Mouse (Mus musculus) neural tube, embryonic 11.5 days (tissue): Measurements from ENCODE around the gene Arhgef3. TPM values are rescaled to one million over a fixed set of nuclear protein-coding genes. Genes with fewer than 3 reads are reported as not detected.

Experiments used
- ATAC-seq: fragments of 200-750 bp; cut with Nextera tagmentation; 2 replicates; pipeline ENCODE4 v1.8.0; 2017; ENCODE audit warnings: moderate number of reproducible peaks, mild to moderate bottlenecking, moderate TSS enrichment, moderate library complexity; ENCODE audit not compliant: insufficient read depth, low FRiP score, low TSS enrichment
- DNase-seq: peaks from one replicate; pipeline ENCODE4 v3.0.0-alpha.2; 2015; ENCODE audit warnings: low spot score
- H3K27ac ChIP-seq: fragments of 300-500 bp; sonication (generic); 2 replicates; pipeline ENCODE4 v1.5.1; 2014; ENCODE audit warnings: low read depth, mild to moderate bottlenecking, low read length
- H3K27me3 ChIP-seq: fragments of 300-500 bp; sonication (generic); 2 replicates; pipeline ENCODE4 v1.6.1; 2014; ENCODE audit warnings: mild to moderate bottlenecking, low read length, mixed read lengths; ENCODE audit not compliant: control insufficient read depth, insufficient read depth
- H3K36me3 ChIP-seq: fragments of 300-500 bp; sonication (generic); 2 replicates; pipeline ENCODE4 v1.6.1; 2014; ENCODE audit warnings: mild to moderate bottlenecking, low read length, moderate library complexity, mixed read lengths; ENCODE audit not compliant: control insufficient read depth, insufficient read depth
- H3K4me1 ChIP-seq: fragments of 300-500 bp; sonication (generic); 2 replicates; pipeline ENCODE4 v1.6.1; 2014; ENCODE audit warnings: low read length, mixed read lengths; ENCODE audit not compliant: control insufficient read depth, insufficient read depth
- H3K4me2 ChIP-seq: fragments of 300-500 bp; sonication (generic); 2 replicates; pipeline ENCODE4 v1.6.1; 2014; ENCODE audit warnings: low read depth, mild to moderate bottlenecking, moderate library complexity
- H3K4me3 ChIP-seq: fragments of 300-500 bp; sonication (generic); 2 replicates; pipeline ENCODE4 v1.5.1; 2014; ENCODE audit warnings: low read depth, low read length
- H3K9ac ChIP-seq: fragments of 300-500 bp; sonication (generic); 2 replicates; pipeline ENCODE4 v1.6.1; 2014; ENCODE audit warnings: mild to moderate bottlenecking, low read length
- H3K9me3 ChIP-seq: fragments of 300-500 bp; sonication (generic); 2 replicates; pipeline ENCODE4 v1.6.1; 2016; ENCODE audit warnings: low read length; ENCODE audit not compliant: control insufficient read depth
- WGBS: fragments of 180-500 bp; shearing (Covaris S2); extraction: QIAGEN DNeasy Blood & Tissue Kit; methylation state at CpG from one replicate; pipeline ENCODE4 v1.1.7; 2014; 5-methylcytosine and 5-hydroxymethylcytosine counted together
- polyA plus RNA-seq: library from polyadenylated mRNA; unstranded; fragments of >200 nt; fragmentation: Nextera tagmentation; extraction: Ambion mirVana; gene quantifications from 2 replicates; pipeline ENCODE4 v1.2.1, GENCODE M21; 2014

The Arhgef3 gene
- polyA plus RNA-seq, 1 experiment from 2014 or later = 5.1 TPM

GRCm38 (mm10) chr14:27164639-27165038, 49.9 kb downstream of the Arhgef3 start:
- Histone ChIP-seq H3K27ac (no peak overlapping the region), H3K27me3 (no peaks in the 10 kb centered on the region), H3K36me3 (no peaks in the 10 kb centered on the region), H3K4me3 (no peak overlapping the region), H3K4me2 (no peak overlapping the region), H3K9me3 (no peaks in the 10 kb centered on the region), H3K9ac (no peak overlapping the region), H3K4me1 (no peaks in the 10 kb centered on the region)
- WGBS = 89% methylated on average over 6 of the region's 6 CpGs
- no peak for ATAC-seq
- no peak for DNase-seq

DNA sequence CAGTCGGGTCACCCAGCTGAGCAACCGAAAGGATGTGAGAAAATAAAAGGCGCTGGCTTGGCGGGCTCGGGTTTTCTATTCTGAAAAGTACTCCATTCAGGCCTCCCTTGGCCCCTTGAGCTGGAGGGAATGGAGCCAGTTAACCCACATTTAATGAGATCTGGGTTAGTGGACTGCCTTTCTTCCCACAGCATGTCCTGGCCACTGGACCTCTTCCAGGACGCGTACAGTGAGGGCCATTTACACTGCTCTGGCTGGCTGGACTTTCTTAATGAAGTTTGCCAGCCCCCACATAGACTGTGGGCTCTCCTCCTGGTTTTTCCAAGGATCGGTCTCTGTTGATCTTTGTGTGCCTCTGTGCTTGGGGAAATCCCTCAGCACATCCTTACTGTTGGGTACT, 52.1 kb downstream of the Arhgef3 start:
- Histone ChIP-seq H3K27ac (no peak overlapping the region), H3K9me3 (no peaks in the 10 kb centered on the region), H3K9ac (no peak overlapping the region), H3K4me2 (no peak overlapping the region), H3K4me1 (no peaks in the 10 kb centered on the region), H3K4me3 (no peak overlapping the region), H3K36me3 (no peaks in the 10 kb centered on the region), H3K27me3 (no peaks in the 10 kb centered on the region)
- DNase-seq (no peak), ATAC-seq (no peak)
- 76% methylated on average over 8 of the region's 8 CpGs for WGBS

GRCm38 (mm10) chr14:27167177-27167576, 52.5 kb downstream of the Arhgef3 start:
- no peak overlapping the region for H3K27ac ChIP-seq
- H3K27me3 ChIP-seq = no peaks in the 10 kb centered on the region
- no peaks in the 10 kb centered on the region for H3K4me1 ChIP-seq
- no peaks in the 10 kb centered on the region for H3K9me3 ChIP-seq
- ATAC-seq (no peak), DNase-seq (no peak)
- 77% methylated on average over 4 of the region's 4 CpGs for WGBS
- no peak overlapping the region for H3K4me2 ChIP-seq
- no peak overlapping the region for H3K4me3 ChIP-seq
- no peak overlapping the region for H3K9ac ChIP-seq
- no peaks in the 10 kb centered on the region for H3K36me3 ChIP-seq

- no peak overlapping the region for H3K4me3 ChIP-seq
- no peak overlapping the region for H3K27ac ChIP-seq
- 82% methylated on average over 5 of the region's 5 CpGs for WGBS
- ATAC-seq (no peak), DNase-seq (no peak)
- no peak overlapping the region for H3K9ac ChIP-seq
- H3K9me3 ChIP-seq = no peaks in the 10 kb centered on the region
- no peak overlapping the region for H3K4me2 ChIP-seq
- H3K4me1 ChIP-seq = no peaks in the 10 kb centered on the region
- H3K36me3 ChIP-seq = no peaks in the 10 kb centered on the region
- no peaks in the 10 kb centered on the region for H3K27me3 ChIP-seq
Observed at GRCm38 (mm10) chr14:27168387-27168786, 53.7 kb downstream of the Arhgef3 start.

- Histone ChIP-seq H3K27me3 (no peaks in the 10 kb centered on the region), H3K36me3 (no peaks in the 10 kb centered on the region), H3K4me2 (no peak overlapping the region), H3K9ac (no peak overlapping the region), H3K4me1 (no peaks in the 10 kb centered on the region), H3K4me3 (no peak overlapping the region), H3K9me3 (no peaks in the 10 kb centered on the region), H3K27ac (no peak overlapping the region)
- 86% methylated on average over 4 of the region's 4 CpGs for WGBS
- ATAC-seq (no peak), DNase-seq (no peak)
Observed at GRCm38 (mm10) chr14:27169287-27169686, 54.6 kb downstream of the Arhgef3 start.

DNA sequence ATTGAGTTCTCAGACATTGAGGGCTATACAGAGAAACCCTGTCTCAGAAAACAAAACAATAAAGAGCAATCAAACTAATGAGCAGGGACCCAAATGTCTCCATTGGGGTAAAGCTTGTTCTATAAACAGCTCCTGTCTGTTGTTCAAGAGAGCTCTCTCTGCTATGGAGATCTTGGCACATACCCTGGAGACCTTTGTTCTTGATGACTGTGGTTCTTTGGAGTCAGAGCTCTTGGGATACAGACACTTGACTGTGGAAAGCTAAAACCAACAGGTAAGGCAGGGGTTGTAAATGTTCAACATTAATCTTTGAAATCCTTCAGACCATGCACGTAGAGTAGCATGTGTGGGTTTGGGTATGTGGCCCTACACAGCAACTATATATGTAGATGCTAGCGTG, 55.7 kb downstream of the Arhgef3 start:
- DNase-seq (no peak), ATAC-seq (no peak)
- WGBS = 90% methylated on average over 2 of the region's 2 CpGs
- H3K4me1 ChIP-seq = no peaks in the 10 kb centered on the region
- H3K9ac ChIP-seq = no peak overlapping the region
- no peaks in the 10 kb centered on the region for H3K9me3 ChIP-seq
- H3K4me2 ChIP-seq = no peak overlapping the region
- no peaks in the 10 kb centered on the region for H3K36me3 ChIP-seq
- H3K27ac ChIP-seq = no peak overlapping the region
- H3K4me3 ChIP-seq = no peak overlapping the region
- H3K27me3 ChIP-seq = no peaks in the 10 kb centered on the region

- Histone ChIP-seq H3K4me1 (no peaks in the 10 kb centered on the region), H3K36me3 (no peaks in the 10 kb centered on the region), H3K9ac (no peak overlapping the region), H3K27me3 (no peaks in the 10 kb centered on the region), H3K27ac (no peak overlapping the region), H3K4me3 (no peak overlapping the region), H3K4me2 (no peak overlapping the region), H3K9me3 (no peaks in the 10 kb centered on the region)
- WGBS = 58% methylated on average over 14 of the region's 14 CpGs
- peak; percentile 29 for DNase-seq
- no peak for ATAC-seq
Observed at GRCm38 (mm10) chr14:27171175-27171830, 56.6 kb downstream of the Arhgef3 start.

GRCm38 (mm10) chr14:27173178-27173803, 58.6 kb downstream of the Arhgef3 start:
- 88% methylated on average over 10 of the region's 10 CpGs for WGBS
- no peak overlapping the region for H3K9ac ChIP-seq
- no peaks in the 10 kb centered on the region for H3K4me1 ChIP-seq
- DNase-seq (no peak), ATAC-seq (no peak)
- no peaks in the 10 kb centered on the region for H3K36me3 ChIP-seq
- H3K4me3 ChIP-seq = no peak overlapping the region
- H3K27me3 ChIP-seq = no peaks in the 10 kb centered on the region
- H3K9me3 ChIP-seq = no peaks in the 10 kb centered on the region
- H3K4me2 ChIP-seq = no peak overlapping the region
- H3K27ac ChIP-seq = no peak overlapping the region

DNA sequence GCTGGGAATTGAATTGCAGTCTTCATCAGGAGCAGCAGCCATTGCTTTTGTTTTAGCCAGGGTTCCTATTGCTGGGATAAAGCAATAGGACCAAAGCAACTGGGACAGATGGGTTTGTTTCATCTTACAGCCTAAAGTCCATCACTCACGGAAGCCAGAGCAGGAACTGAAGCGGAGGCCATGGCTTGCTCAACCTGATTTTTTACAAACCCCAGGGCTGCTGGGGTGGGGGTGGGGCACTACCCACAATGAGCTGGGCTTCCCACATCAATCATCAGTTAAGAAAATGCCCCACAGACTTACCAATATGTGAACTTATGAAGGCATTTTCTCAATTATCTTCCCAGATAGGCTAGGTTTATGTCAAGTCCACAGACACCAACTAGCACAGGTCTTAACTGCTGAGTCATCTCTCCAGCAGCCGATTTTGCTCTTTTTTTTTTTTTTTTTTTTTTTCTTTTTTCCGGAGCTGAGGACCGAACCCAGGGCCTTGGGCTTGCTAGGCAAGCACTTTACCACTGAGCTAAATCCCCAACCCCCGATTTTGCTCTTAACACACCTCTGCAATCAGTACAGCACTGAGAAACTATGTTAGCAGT, 59.6 kb downstream of the Arhgef3 start:
- Histone ChIP-seq H3K27me3 (no peaks in the 10 kb centered on the region), H3K4me2 (no peak overlapping the region), H3K9ac (no peak overlapping the region), H3K27ac (no peak overlapping the region), H3K36me3 (no peaks in the 10 kb centered on the region), H3K4me3 (no peak overlapping the region), H3K9me3 (no peaks in the 10 kb centered on the region), H3K4me1 (no peaks in the 10 kb centered on the region)
- no peak for ATAC-seq
- DNase-seq = no peak
- 75% methylated on average over 6 of the region's 6 CpGs for WGBS
